Comparison of ENCODE assay signal across 15 mouse cellular contexts in genomic region chr7:24448782-24449517, GRCm38 (mm10). TPM values are rescaled to one million over a fixed set of nuclear protein-coding genes. Genes with fewer than 3 reads are reported as not detected.
A peak's percentile ranks its signal among the peaks of the same experiment; 100 is the strongest.
DNase-seq lines count a peak whose midpoint lies in the region; ATAC-seq lines count a peak whose summit lies in the region.
"Had no signal": no experiment of that assay in that cellular context is flagged by ENCODE, and none has a peak within 500 bp of the region (broad histone marks: within the 10 kb centered on the region; RNA-seq: fewer than 3 reads in every experiment).

No protein-coding gene starts in this region.

- H3K9me3 ChIP-seq in lung, embryonic 16.5 days (ENCODE audit: control insufficient read depth, low read length): no peaks in the 10 kb centered on the region
- H3K9me3 ChIP-seq: midbrain, embryonic 15.5 days; stomach, embryonic 15.5 days had no signal

- DNase-seq in adrenal gland, adult 2 months: peak; percentile 72
- DNase-seq in adrenal gland, postnatal 25 days: no peak
- DNase-seq in lung, postnatal 14 days: no peak
- peak; percentile 69 for DNase-seq in adrenal gland, postnatal 14 days
- DNase-seq in retina, postnatal 1 day: peak; percentile 9
- no peak for DNase-seq in natural killer cell, adult 2 months (ENCODE audit: low spot score in 2 of 2)
- DNase-seq in T-cell, adult 2 months (ENCODE audit: low spot score): no peak
- DNase-seq: gastrocnemius, adult 2 months had no signal

- no peak overlapping the region for H3K4me3 ChIP-seq in lung, embryonic 16.5 days (ENCODE audit: low read length)
- H3K4me3 ChIP-seq: gastrocnemius, adult 2 months; midbrain, embryonic 15.5 days; stomach, embryonic 15.5 days had no signal

- ATAC-seq in lung, embryonic 16.5 days (ENCODE audit: low read depth): peak; percentile 36; the same call in 1 of the 2 replicates
- ATAC-seq: midbrain, embryonic 15.5 days had no signal

- H3K27me3 ChIP-seq in lung, embryonic 16.5 days (ENCODE audit: control insufficient read depth, insufficient read depth, low read depth, low read length): no peaks in the 10 kb centered on the region
- H3K27me3 ChIP-seq: midbrain, embryonic 15.5 days; stomach, embryonic 15.5 days had no signal

- no peak overlapping the region for H3K4me2 ChIP-seq in lung, embryonic 16.5 days (ENCODE audit: low read depth, low read length)
- H3K4me2 ChIP-seq: midbrain, embryonic 15.5 days; stomach, embryonic 15.5 days had no signal

- H3K9ac ChIP-seq in lung, embryonic 16.5 days (ENCODE audit: low read length): no peak overlapping the region
- H3K9ac ChIP-seq: midbrain, embryonic 15.5 days; stomach, embryonic 15.5 days had no signal

- no peak overlapping the region for H3K27ac ChIP-seq in lung, embryonic 16.5 days (ENCODE audit: low read length)
- H3K27ac ChIP-seq: gastrocnemius, adult 2 months; midbrain, embryonic 15.5 days; stomach, embryonic 15.5 days had no signal

- no peaks in the 10 kb centered on the region for H3K36me3 ChIP-seq in lung, embryonic 16.5 days (ENCODE audit: control insufficient read depth, insufficient read depth, low read length)
- H3K36me3 ChIP-seq: midbrain, embryonic 15.5 days; stomach, embryonic 15.5 days had no signal

- 52% methylated on average over 14 of the region's 14 CpGs for WGBS in lung, embryonic 16.5 days

- no peaks in the 10 kb centered on the region for H3K4me1 ChIP-seq in lung, embryonic 16.5 days (replicated peaks; ENCODE audit: control insufficient read depth, insufficient read depth, low read length)
- H3K4me1 ChIP-seq: midbrain, embryonic 15.5 days had no signal

RNA-seq across cellular contexts. Expression of gene Irgc1, which starts 3.1 kb away (rescaled TPM):
- not detected for total RNA-seq in adrenal gland, adult 2 months (2021)
- 0.19 TPM in 1 of 2 replicates, not detected in the other for polyA plus RNA-seq in adrenal gland, adult 2 months (2012; rRNA removed)
- not detected in 2 replicates for total RNA-seq in adrenal gland, postnatal 25 days (2021)
- not detected in 2 replicates for polyA plus RNA-seq in lung, embryonic 16.5 days (2015; fragmentation: Nextera tagmentation; extraction: Ambion mirVana)
- not detected in 2 replicates for total RNA-seq in adrenal gland, postnatal 14 days (2021)
- total RNA-seq: CH12.LX; gastrocnemius, adult 2 months; hematopoietic stem cell, adult 5-6 weeks; liver, adult 2 months had no signal
- polyA plus RNA-seq: brain, embryonic 14.5 days; liver, adult 2 months; midbrain, embryonic 15.5 days; stomach, embryonic 15.5 days had no signal

RNA-seq across cellular contexts. Expression of gene Plaur, which starts 13.3 kb away (rescaled TPM):
- 10 to 100 TPM in 1 of 2 experiments, 1 to 10 TPM in 1; 9.5 to 10.8 TPM for total RNA-seq in adrenal gland, adult 2 months (2021)
- polyA plus RNA-seq in adrenal gland, adult 2 months (2012; rRNA removed): 15.5 and 18.0 TPM in 2 replicates
- total RNA-seq in adrenal gland, postnatal 25 days (2021): 5.6 and 7.8 TPM in 2 replicates
- polyA plus RNA-seq in lung, embryonic 16.5 days (2015; fragmentation: Nextera tagmentation; extraction: Ambion mirVana): 17.6 and 19.7 TPM in 2 replicates
- 5.2 and 7.9 TPM in 2 replicates for total RNA-seq in adrenal gland, postnatal 14 days (2021)

RNA-seq across cellular contexts. Expression of gene Cadm4, which starts 32.9 kb away (rescaled TPM):
- total RNA-seq in adrenal gland, adult 2 months (2021): 1 to 10 TPM; 1.7 to 4.7 TPM
- polyA plus RNA-seq in adrenal gland, adult 2 months (2012; rRNA removed): 6.6 and 7.5 TPM in 2 replicates
- total RNA-seq in adrenal gland, postnatal 25 days (2021): 2.4 and 3.8 TPM in 2 replicates
- polyA plus RNA-seq in lung, embryonic 16.5 days (2015; fragmentation: Nextera tagmentation; extraction: Ambion mirVana): 1.4 and 1.8 TPM in 2 replicates
- 5.7 and 6.4 TPM in 2 replicates for total RNA-seq in adrenal gland, postnatal 14 days (2021)

RNA-seq across cellular contexts. Expression of gene Smg9, which starts 49.5 kb away (rescaled TPM):
- total RNA-seq in adrenal gland, adult 2 months (2021): 10 to 100 TPM; 19.7 to 20.2 TPM
- polyA plus RNA-seq in adrenal gland, adult 2 months (2012; rRNA removed): 45.8 and 46.0 TPM in 2 replicates
- 26.6 and 29.1 TPM in 2 replicates for total RNA-seq in adrenal gland, postnatal 25 days (2021)
- 22.7 and 24.6 TPM in 2 replicates for polyA plus RNA-seq in lung, embryonic 16.5 days (2015; fragmentation: Nextera tagmentation; extraction: Ambion mirVana)
- total RNA-seq in adrenal gland, postnatal 14 days (2021): 17.3 and 26.7 TPM in 2 replicates

RNA-seq across cellular contexts. Expression of gene Zfp428, which starts 57.9 kb away (rescaled TPM):
- total RNA-seq in adrenal gland, adult 2 months (2021): 1 to 10 TPM; 4.2 to 7.2 TPM
- 32.1 and 38.3 TPM in 2 replicates for polyA plus RNA-seq in adrenal gland, adult 2 months (2012; rRNA removed)
- total RNA-seq in adrenal gland, postnatal 25 days (2021): 6.2 and 7.0 TPM in 2 replicates
- 30.4 and 31.8 TPM in 2 replicates for polyA plus RNA-seq in lung, embryonic 16.5 days (2015; fragmentation: Nextera tagmentation; extraction: Ambion mirVana)
- 6.1 and 7.5 TPM in 2 replicates for total RNA-seq in adrenal gland, postnatal 14 days (2021)

Comparison
In these comparisons a context has a peak if more than half of its experiments do, and no peak if none do; other contexts are left out.
1. DNase-seq: peak in adrenal gland, adult 2 months (single experiment), adrenal gland, postnatal 14 days (single experiment) and retina, postnatal 1 day (single experiment); none in adrenal gland, postnatal 25 days (single experiment), lung, postnatal 14 days (single experiment), natural killer cell, adult 2 months (0 of 2) and T-cell, adult 2 months (single experiment).